Comparison of ENCODE assay signal across 11 mouse cellular contexts in genomic region chr3:138517881-138518280, GRCm38 (mm10). TPM values are rescaled to one million over a fixed set of nuclear protein-coding genes. Genes with fewer than 3 reads are reported as not detected.
DNase-seq lines count a peak whose midpoint lies in the region; ATAC-seq and TF ChIP-seq lines count a peak whose summit lies in the region.
"Had no signal": no experiment of that assay in that cellular context is flagged by ENCODE, and none has a peak within 500 bp of the region (broad histone marks: within the 10 kb centered on the region; RNA-seq: fewer than 3 reads in every experiment).

No protein-coding gene starts in this region.

- 60% methylated on average over 3 of the region's 3 CpGs for WGBS in intestine, postnatal 0 days
- 70% methylated on average over 3 of the region's 3 CpGs for WGBS in intestine, embryonic 15.5 days
- 64% methylated on average over 3 of the region's 3 CpGs for WGBS in midbrain, embryonic 10.5 days

- peak; percentile 54 for TF ChIP-seq CTCF in intestine, postnatal 0 days (IDR thresholded peaks at IDR 0.05; ENCODE audit: low read depth)

- no peaks in the 10 kb centered on the region for H3K9me3 ChIP-seq in intestine, postnatal 0 days (ENCODE audit: control insufficient read depth)
- no peaks in the 10 kb centered on the region for H3K9me3 ChIP-seq in intestine, embryonic 15.5 days
- no peaks in the 10 kb centered on the region for H3K9me3 ChIP-seq in midbrain, embryonic 10.5 days (replicated peaks)
- H3K9me3 ChIP-seq: forebrain, embryonic 13.5 days had no signal

- no peak overlapping the region for H3K27ac ChIP-seq in intestine, postnatal 0 days (ENCODE audit: low read depth, low read length)
- no peak overlapping the region for H3K27ac ChIP-seq in intestine, embryonic 15.5 days
- no peak overlapping the region for H3K27ac ChIP-seq in midbrain, embryonic 10.5 days (replicated peaks)
- H3K27ac ChIP-seq: forebrain, embryonic 13.5 days had no signal

- no peak for ATAC-seq in intestine, postnatal 0 days
- no peak for ATAC-seq in intestine, embryonic 15.5 days
- peak; percentile 75 for ATAC-seq in CD4-positive, CD25-positive, alpha-beta regulatory T cell, adult 4 months
- peak; percentile 78 for ATAC-seq in erythroid progenitor cell, adult 5-6 weeks (replicated peaks; ENCODE audit: low FRiP score, poor library complexity, severe bottlenecking)
- ATAC-seq: forebrain, embryonic 13.5 days had no signal

- no peak overlapping the region for H3K4me3 ChIP-seq in intestine, postnatal 0 days (ENCODE audit: low read depth, low read length)
- H3K4me3 ChIP-seq in intestine, embryonic 15.5 days (replicated peaks) = no peak overlapping the region
- no peak overlapping the region for H3K4me3 ChIP-seq in midbrain, embryonic 10.5 days
- H3K4me3 ChIP-seq: forebrain, embryonic 13.5 days had no signal

- H3K4me1 ChIP-seq in intestine, postnatal 0 days (replicated peaks; ENCODE audit: control insufficient read depth, insufficient read depth, low read length) = no peaks in the 10 kb centered on the region
- no peaks in the 10 kb centered on the region; the same call in 1 of the 2 replicates for H3K4me1 ChIP-seq in intestine, embryonic 15.5 days (replicated peaks)
- peaks cover 36% of the 10 kb centered on the region for H3K4me1 ChIP-seq in midbrain, embryonic 10.5 days

- no peak overlapping the region for H3K4me2 ChIP-seq in intestine, postnatal 0 days (replicated peaks; ENCODE audit: low read depth)
- no peak overlapping the region for H3K4me2 ChIP-seq in intestine, embryonic 15.5 days (replicated peaks)
- H3K4me2 ChIP-seq: forebrain, embryonic 13.5 days had no signal

- H3K9ac ChIP-seq in intestine, postnatal 0 days (ENCODE audit: low read depth, low read length) = no peak overlapping the region
- no peak overlapping the region for H3K9ac ChIP-seq in intestine, embryonic 15.5 days
- H3K9ac ChIP-seq: forebrain, embryonic 13.5 days had no signal

- H3K27me3 ChIP-seq in intestine, postnatal 0 days (replicated peaks; ENCODE audit: control insufficient read depth, insufficient read depth, low read length) = no peaks in the 10 kb centered on the region
- no peaks in the 10 kb centered on the region for H3K27me3 ChIP-seq in intestine, embryonic 15.5 days (replicated peaks)
- H3K27me3 ChIP-seq in midbrain, embryonic 10.5 days (ENCODE audit: low read depth, poor library complexity, severe bottlenecking) = no peaks in the 10 kb centered on the region
- H3K27me3 ChIP-seq: forebrain, embryonic 13.5 days had no signal

- H3K36me3 ChIP-seq in intestine, postnatal 0 days (ENCODE audit: control insufficient read depth, insufficient read depth) = no peaks in the 10 kb centered on the region
- no peaks in the 10 kb centered on the region for H3K36me3 ChIP-seq in intestine, embryonic 15.5 days
- no peaks in the 10 kb centered on the region for H3K36me3 ChIP-seq in midbrain, embryonic 10.5 days

- peak; percentile 10 to 19 for DNase-seq in spleen, adult 18-20 months
- DNase-seq in right cerebral cortex, adult 2 months (ENCODE audit: low spot score in 2 of 2) = no peak
- no peak for DNase-seq in midbrain, embryonic 10.5 days (ENCODE audit: low spot score)
- no peak for DNase-seq in heart, postnatal 36 days
- DNase-seq: heart, postnatal 4 days; left cerebral cortex, postnatal 4 days had no signal

- intact Hi-C loops in heart, postnatal 36 days (cut with DNase I) = no loop called here

RNA-seq across cellular contexts. Expression of gene Eif4e, which starts 8.1 kb away (rescaled TPM):
- 126 and 134 TPM in 2 replicates for polyA plus RNA-seq in intestine, postnatal 0 days (2015; fragmentation: Nextera tagmentation; extraction: Ambion mirVana)
- polyA plus RNA-seq in intestine, embryonic 15.5 days (2015; fragmentation: Nextera tagmentation; extraction: Ambion mirVana) = 308 and 309 TPM in 2 replicates
- 100 to 1,000 TPM; 250 to 332 TPM for polyA plus RNA-seq in CD4-positive, CD25-positive, alpha-beta regulatory T cell, adult 4 months (2017; shearing (Covaris generic))
- 129 and 176 TPM in 2 replicates for total RNA-seq in erythroid progenitor cell, adult 5-6 weeks (2015; ENCODE audit: low replicate concordance)
- total RNA-seq in erythroid progenitor cell, adult 5-6 weeks (2017; ENCODE audit: low replicate concordance) = 97.2 and 160 TPM in 2 replicates
- 482 and 499 TPM in 2 replicates for polyA plus RNA-seq in midbrain, embryonic 10.5 days (2016; fragmentation: Nextera tagmentation; extraction: Ambion mirVana)
- total RNA-seq in heart, postnatal 36 days (2021) = 100 to 1,000 TPM; 176 to 192 TPM

RNA-seq across cellular contexts. Expression of gene Metap1, which starts 28.6 kb away (rescaled TPM):
- 29.0 and 29.6 TPM in 2 replicates for polyA plus RNA-seq in intestine, postnatal 0 days (2015; fragmentation: Nextera tagmentation; extraction: Ambion mirVana)
- polyA plus RNA-seq in intestine, embryonic 15.5 days (2015; fragmentation: Nextera tagmentation; extraction: Ambion mirVana) = 48.0 and 48.4 TPM in 2 replicates
- polyA plus RNA-seq in CD4-positive, CD25-positive, alpha-beta regulatory T cell, adult 4 months (2017; shearing (Covaris generic)) = 10 to 100 TPM; 33.4 to 36.2 TPM
- 32.7 and 39.3 TPM in 2 replicates for total RNA-seq in erythroid progenitor cell, adult 5-6 weeks (2015; ENCODE audit: low replicate concordance)
- 29.7 and 40.6 TPM in 2 replicates for total RNA-seq in erythroid progenitor cell, adult 5-6 weeks (2017; ENCODE audit: low replicate concordance)
- polyA plus RNA-seq in midbrain, embryonic 10.5 days (2016; fragmentation: Nextera tagmentation; extraction: Ambion mirVana) = 47.9 and 48.0 TPM in 2 replicates
- total RNA-seq in heart, postnatal 36 days (2021) = 10 to 100 TPM; 39.0 to 39.2 TPM

Comparison
In these comparisons a context has a peak if more than half of its experiments do, and no peak if none do; other contexts are left out.
1. ATAC-seq: peak in CD4-positive, CD25-positive, alpha-beta regulatory T cell, adult 4 months (single experiment) and erythroid progenitor cell, adult 5-6 weeks (single experiment); none in intestine, postnatal 0 days (single experiment) and intestine, embryonic 15.5 days (single experiment).
2. DNase-seq: peak in spleen, adult 18-20 months (2 of 2); none in right cerebral cortex, adult 2 months (0 of 2), midbrain, embryonic 10.5 days (single experiment) and heart, postnatal 36 days (0 of 2).